Mouse (Mus musculus) neutrophil, adult 59 days (primary cell): ENCODE results near the gene Fasl. TPM values are rescaled to one million over a fixed set of nuclear protein-coding genes. Genes with fewer than 3 reads are reported as not detected.

ENCODE experiments used
- total RNA-seq, 2 experiments: library from RNA; stranded (reverse); gene quantifications; 1 replicate in 1 of 2; 2 replicates in 1 of 2; pipeline ENCODE4 v1.2.4; 2023

The Fasl gene
- under 1 TPM; 0.18 to 0.75 TPM for total RNA-seq

DNA sequence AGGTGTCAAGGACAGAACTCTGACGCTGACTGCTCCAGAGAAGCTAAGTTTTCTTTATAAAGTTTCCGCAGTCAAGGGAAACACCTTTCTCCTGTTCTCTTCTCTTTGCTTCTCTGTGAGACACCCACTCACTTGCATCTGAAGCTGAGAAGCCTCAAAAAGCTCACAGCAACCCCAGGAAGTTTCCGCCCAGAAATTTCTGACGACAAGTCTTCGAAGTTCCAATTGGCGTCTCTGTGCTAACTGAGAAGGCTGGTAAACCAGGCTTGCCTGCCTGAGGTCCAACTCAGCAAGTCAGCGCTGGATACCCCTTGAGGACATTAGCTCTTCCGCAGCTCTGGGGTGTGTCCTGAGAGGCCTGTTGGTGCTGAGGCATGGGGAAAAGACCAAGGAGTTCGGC is at the start of gene Fasl:
TSS of gene Fasl (minus strand) at position 157 of the 400 bp plus-strand sequence.

Other genes starting within 250 kb of the Fasl start
- gene Suco, start 88.2 kb upstream of the Fasl start, total RNA-seq: 100 to 1,000 TPM; 150 to 164 TPM
- 10 to 100 TPM; 13.4 to 15.8 TPM for gene Pigc, start 180.7 kb upstream of the Fasl start, total RNA-seq
- not detected for gene 4930558K02Rik, start 191.1 kb upstream of the Fasl start, total RNA-seq